Mouse (Mus musculus): ENCODE results near the gene 1520401A03Rik. TPM values are rescaled to one million over a fixed set of nuclear protein-coding genes. Genes with fewer than 3 reads are reported as not detected.

Gene 1520401A03Rik
- polyA plus RNA-seq, 1 experiment from 2014 or later, result 0.09 TPM

GRCm38 (mm10) chr17:23660117-23660875 lies 62.3 kb downstream of the 1520401A03Rik start, which contains the start of gene Bicdl2:
TSS of gene Bicdl2 (plus strand) at chr17:23660506.
- peak within 1 kb of the TSS; percentile 19; the same call in 1 of the 2 replicates for H3K9ac ChIP-seq

GRCm38 (mm10) chr17:23658450-23658849 lies 64.1 kb downstream of the 1520401A03Rik start:
- Histone ChIP-seq H3K27ac (no peak overlapping the region), H3K4me1 (no peaks in the 10 kb centered on the region), H3K36me3 (no peaks in the 10 kb centered on the region), H3K4me3 (no peak overlapping the region), H3K9ac (no peak overlapping the region), H3K27me3 (peaks cover 34% of the 10 kb centered on the region), H3K4me2 (no peak overlapping the region), H3K9me3 (no peaks in the 10 kb centered on the region)
- no peak for ATAC-seq (ENCODE audit: borderline replicate concordance, extremely low read depth, low FRiP score, low TSS enrichment)
- 75% methylated on average over 3 of the region's 3 CpGs for WGBS

More at GRCm38 (mm10) chr17:23660117-23660875, 62.3 kb downstream of the 1520401A03Rik start, which contains the start of gene Bicdl2:
- Histone ChIP-seq H3K27me3 (peaks cover 34% of the 10 kb centered on the region), H3K9me3 (no peaks in the 10 kb centered on the region), H3K4me2 (peak within 1 kb of the TSS; percentile 58), H3K36me3 (no peaks in the 10 kb centered on the region), H3K4me1 (0 out of 2 replicates have a peak, but pooled peaks cover 4% of the 10 kb centered on the region), H3K4me3 (peak within 1 kb of the TSS; percentile 40), H3K27ac (no peak within 1 kb of the TSS)
- WGBS, result 6% methylated on average over 27 of the region's 27 CpGs
- peak; percentile 44; the same call in 1 of the 2 replicates for ATAC-seq (ENCODE audit: borderline replicate concordance, extremely low read depth, low FRiP score, low TSS enrichment)

Other genes with a start within 250 kb of the 1520401A03Rik start
- gene Vmn2r117, start 243.1 kb downstream of the 1520401A03Rik start, polyA plus RNA-seq (2015; fragmentation: Nextera tagmentation; extraction: Ambion mirVana), result not detected in 2 replicates
- 20.9 and 21.5 TPM in 2 replicates for gene Zfp213, start 158.5 kb downstream of the 1520401A03Rik start, polyA plus RNA-seq (2015; fragmentation: Nextera tagmentation; extraction: Ambion mirVana)
- 15.0 and 15.3 TPM in 2 replicates for gene Zfp13, start 123.3 kb downstream of the 1520401A03Rik start, polyA plus RNA-seq (2015; fragmentation: Nextera tagmentation; extraction: Ambion mirVana)
- 0.18 and 0.40 TPM in 2 replicates for gene Zscan10, start 121.9 kb downstream of the 1520401A03Rik start, polyA plus RNA-seq (2015; fragmentation: Nextera tagmentation; extraction: Ambion mirVana)
- 0.41 and 0.53 TPM in 2 replicates for gene Mmp25, start 77.5 kb downstream of the 1520401A03Rik start, polyA plus RNA-seq (2015; fragmentation: Nextera tagmentation; extraction: Ambion mirVana)
- gene Bicdl2, start 62.3 kb downstream of the 1520401A03Rik start, polyA plus RNA-seq (2015; fragmentation: Nextera tagmentation; extraction: Ambion mirVana), result 3.5 and 4.0 TPM in 2 replicates
- 59.5 and 64.5 TPM in 2 replicates for gene Hcfc1r1, start 49.2 kb downstream of the 1520401A03Rik start, polyA plus RNA-seq (2015; fragmentation: Nextera tagmentation; extraction: Ambion mirVana)
- 48.3 and 49.1 TPM in 2 replicates for gene Thoc6, start 48.9 kb downstream of the 1520401A03Rik start, polyA plus RNA-seq (2015; fragmentation: Nextera tagmentation; extraction: Ambion mirVana)
- gene Tnfrsf12a, start 45.3 kb downstream of the 1520401A03Rik start, polyA plus RNA-seq (2015; fragmentation: Nextera tagmentation; extraction: Ambion mirVana), result 26.8 and 28.5 TPM in 2 replicates
- 237 and 246 TPM in 2 replicates for gene Cldn6, start 43.5 kb downstream of the 1520401A03Rik start, polyA plus RNA-seq (2015; fragmentation: Nextera tagmentation; extraction: Ambion mirVana)
- gene Cldn9, start 38.8 kb downstream of the 1520401A03Rik start, polyA plus RNA-seq (2015; fragmentation: Nextera tagmentation; extraction: Ambion mirVana), result 4.4 and 4.8 TPM in 2 replicates
- gene Pkmyt1, start 3.6 kb upstream of the 1520401A03Rik start, polyA plus RNA-seq (2015; fragmentation: Nextera tagmentation; extraction: Ambion mirVana), result 61.7 and 68.6 TPM in 2 replicates
- gene Paqr4, start 18.1 kb upstream of the 1520401A03Rik start, polyA plus RNA-seq (2015; fragmentation: Nextera tagmentation; extraction: Ambion mirVana), result 43.9 and 46.7 TPM in 2 replicates
- gene Kremen2, start 23.1 kb upstream of the 1520401A03Rik start, polyA plus RNA-seq (2015; fragmentation: Nextera tagmentation; extraction: Ambion mirVana), result 0.38 and 1.1 TPM in 2 replicates
- gene Flywch1, start 48.8 kb upstream of the 1520401A03Rik start, polyA plus RNA-seq (2015; fragmentation: Nextera tagmentation; extraction: Ambion mirVana), result 70.5 TPM in 2 replicates
- 28.4 and 29.1 TPM in 2 replicates for gene Flywch2, start 63.3 kb upstream of the 1520401A03Rik start, polyA plus RNA-seq (2015; fragmentation: Nextera tagmentation; extraction: Ambion mirVana)
- gene Srrm2, start 67.7 kb upstream of the 1520401A03Rik start, polyA plus RNA-seq (2015; fragmentation: Nextera tagmentation; extraction: Ambion mirVana), result 416 and 431 TPM in 2 replicates
- 927 and 1,006 TPM in 2 replicates for gene Elob, start 106.4 kb upstream of the 1520401A03Rik start, polyA plus RNA-seq (2015; fragmentation: Nextera tagmentation; extraction: Ambion mirVana)
- 0.12 TPM in 1 of 2 replicates, not detected in the other for gene Prss33, start 113.3 kb upstream of the 1520401A03Rik start, polyA plus RNA-seq (2015; fragmentation: Nextera tagmentation; extraction: Ambion mirVana)
- gene Prss32, start 121.1 kb upstream of the 1520401A03Rik start, polyA plus RNA-seq (2015; fragmentation: Nextera tagmentation; extraction: Ambion mirVana), result not detected in 2 replicates
- 1.1 and 1.3 TPM in 2 replicates for gene Prss41, start 121.4 kb upstream of the 1520401A03Rik start, polyA plus RNA-seq (2015; fragmentation: Nextera tagmentation; extraction: Ambion mirVana)
- gene Prss21, start 145.3 kb upstream of the 1520401A03Rik start, polyA plus RNA-seq (2015; fragmentation: Nextera tagmentation; extraction: Ambion mirVana), result not detected in 2 replicates
- gene Dcpp1, start 158.1 kb upstream of the 1520401A03Rik start, polyA plus RNA-seq (2015; fragmentation: Nextera tagmentation; extraction: Ambion mirVana), result 0.71 TPM in 1 of 2 replicates, not detected in the other
- gene Dcpp2, start 158.1 kb upstream of the 1520401A03Rik start, polyA plus RNA-seq (2015; fragmentation: Nextera tagmentation; extraction: Ambion mirVana), result not detected in 2 replicates
- 1.8 and 2.0 TPM in 2 replicates for gene Dcpp3, start 194.7 kb upstream of the 1520401A03Rik start, polyA plus RNA-seq (2015; fragmentation: Nextera tagmentation; extraction: Ambion mirVana)
- not detected in 2 replicates for gene Sbp, start 218.9 kb upstream of the 1520401A03Rik start, polyA plus RNA-seq (2015; fragmentation: Nextera tagmentation; extraction: Ambion mirVana)
- not detected in 2 replicates for gene Sbpl, start 232.5 kb upstream of the 1520401A03Rik start, polyA plus RNA-seq (2015; fragmentation: Nextera tagmentation; extraction: Ambion mirVana)

Data from lung, embryonic 15.5 days (tissue).